ENCODE assay signal across 9 mouse cellular contexts in the genomic region with DNA sequence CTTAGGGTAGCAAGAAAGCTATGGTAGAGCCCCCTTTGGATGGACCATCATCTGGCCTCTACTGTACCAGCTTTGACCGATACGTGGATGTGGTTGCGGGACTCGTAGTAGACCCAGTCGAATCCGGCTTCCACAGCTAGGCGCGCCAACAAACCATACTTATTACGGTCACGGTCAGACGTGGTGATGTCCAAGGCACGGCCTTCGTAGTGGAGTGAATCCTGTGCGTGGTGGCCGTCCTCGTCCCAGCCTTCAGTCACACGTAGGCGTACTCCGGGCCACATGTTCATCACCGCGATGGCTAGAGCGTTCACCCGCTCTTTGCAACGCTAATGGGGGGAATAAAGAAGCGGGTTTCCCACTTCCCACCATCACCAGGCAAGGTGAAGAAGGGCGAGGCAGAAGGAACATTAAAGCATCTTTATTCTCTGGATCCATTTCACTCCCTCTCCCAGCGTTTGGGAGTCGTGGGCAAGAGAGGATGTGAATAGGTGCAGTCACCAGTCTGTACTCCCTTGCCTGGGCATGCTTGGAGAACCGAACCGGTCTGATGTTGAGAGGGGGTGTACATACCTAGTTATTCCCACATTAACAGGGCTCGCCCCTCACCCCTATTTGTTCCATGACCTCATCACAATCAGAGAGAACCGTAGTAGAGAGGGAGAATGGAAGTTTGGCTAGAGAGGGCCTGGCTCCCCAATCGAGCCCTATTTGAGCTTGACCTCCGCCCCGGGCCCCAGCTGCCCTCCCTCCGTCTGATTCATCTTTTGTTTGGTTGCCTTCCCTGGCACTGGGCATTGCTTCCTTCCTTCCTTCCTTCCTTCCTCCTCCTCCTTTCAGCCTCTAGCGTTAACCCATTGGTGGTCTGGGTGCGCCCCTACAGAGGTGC. TPM values are rescaled to one million over a fixed set of nuclear protein-coding genes. Genes with fewer than 3 reads are reported as not detected.
DNase-seq lines count a peak whose midpoint lies in the region; ATAC-seq and TF ChIP-seq lines count a peak whose summit lies in the region.
"Had no signal": no experiment of that assay in that cellular context is flagged by ENCODE, and none has a peak within 500 bp of the region (broad histone marks: within the 10 kb centered on the region; RNA-seq: fewer than 3 reads in every experiment).

No protein-coding gene starts in this region.

- no peaks in the 10 kb centered on the region for H3K36me3 ChIP-seq in hindbrain, embryonic 10.5 days
- no peaks in the 10 kb centered on the region for H3K36me3 ChIP-seq in lung, postnatal 0 days (ENCODE audit: insufficient read depth, low read length)

- no peak for TF ChIP-seq CTCF in lung, postnatal 0 days (IDR thresholded peaks at IDR 0.05)

- peak; percentile 59 for TF ChIP-seq EP300 in lung, postnatal 0 days (IDR thresholded peaks at IDR 0.05)

- no peaks in the 10 kb centered on the region for H3K9me3 ChIP-seq in hindbrain, embryonic 10.5 days
- H3K9me3 ChIP-seq in lung, postnatal 0 days (ENCODE audit: low read length), result no peaks in the 10 kb centered on the region

- peak overlapping the region; percentile 86 for H3K27ac ChIP-seq in hindbrain, embryonic 10.5 days
- peak overlapping the region; percentile 69; the same call in 1 of the 2 replicates for H3K27ac ChIP-seq in lung, postnatal 0 days (ENCODE audit: low read length)

- no peak overlapping the region for H3K9ac ChIP-seq in lung, postnatal 0 days (replicated peaks; ENCODE audit: low read depth)

- 2% methylated on average over 38 of the region's 38 CpGs for WGBS in hindbrain, embryonic 10.5 days
- 10% methylated on average over 38 of the region's 38 CpGs for WGBS in lung, postnatal 0 days

- intact Hi-C loops in left cerebral cortex, postnatal 14 days (cut with DNase I), result loop anchor here (5.0 kb wide), 1 partner anchor 32 kb away; no protein-coding TSS in a partner anchor

- H3K4me2 ChIP-seq in lung, postnatal 0 days (replicated peaks; ENCODE audit: low read depth, low read length), result peak overlapping the region; percentile 94

- peak; percentile 25 for DNase-seq in CD4-positive, CD25-positive, alpha-beta regulatory T cell, adult 2 months (ENCODE audit: low read depth, low spot score)
- peak; percentile 47 for DNase-seq in ZHBTc4 (ENCODE audit: low read depth, low spot score)
- DNase-seq in hindbrain, embryonic 10.5 days (ENCODE audit: low spot score), result peak; percentile 49
- DNase-seq in lung, postnatal 0 days (ENCODE audit: low spot score), result peak; percentile 32
- no peak for DNase-seq in layer of hippocampus, postnatal 25 days (ENCODE audit: extremely low spot score in 1 of 2, low spot score in 1 of 2)
- DNase-seq in frontal cortex, adult 2 months (ENCODE audit: extremely low spot score in 1 of 2, low spot score in 1 of 2), result no peak
- DNase-seq in left cerebral cortex, postnatal 14 days (ENCODE audit: low spot score in 2 of 2), result no peak

- ATAC-seq in CD4-positive, CD25-positive, alpha-beta regulatory T cell, adult 4 months, result no peak
- peak; percentile 63 for ATAC-seq in lung, postnatal 0 days

- peaks cover 97% of the 10 kb centered on the region for H3K27me3 ChIP-seq in hindbrain, embryonic 10.5 days (ENCODE audit: insufficient read depth, poor library complexity, severe bottlenecking)
- H3K27me3 ChIP-seq in lung, postnatal 0 days (replicated peaks; ENCODE audit: insufficient read depth, low read length), result peaks cover 40% of the 10 kb centered on the region

- peak overlapping the region; percentile 58 for H3K4me3 ChIP-seq in hindbrain, embryonic 10.5 days
- peak overlapping the region; percentile 50 for H3K4me3 ChIP-seq in lung, postnatal 0 days (ENCODE audit: low read depth, low read length)

- peaks cover 59% of the 10 kb centered on the region for H3K4me1 ChIP-seq in hindbrain, embryonic 10.5 days (replicated peaks)
- H3K4me1 ChIP-seq in lung, postnatal 0 days (ENCODE audit: insufficient read depth, low read depth, low read length), result peaks cover 28% of the 10 kb centered on the region

RNA-seq across cellular contexts. Expression of a gene that starts 0.7 kb away (rescaled TPM):
- polyA plus RNA-seq in CD4-positive, CD25-positive, alpha-beta regulatory T cell, adult 4 months (2017; shearing (Covaris generic)), result 10 to 100 TPM; 11.3 to 14.2 TPM
- polyA plus RNA-seq in hindbrain, embryonic 10.5 days (2016; fragmentation: Nextera tagmentation; extraction: Ambion mirVana), result 21.0 and 25.7 TPM in 2 replicates
- polyA plus RNA-seq in lung, postnatal 0 days (2015; fragmentation: Nextera tagmentation; extraction: Ambion mirVana), result 8.1 and 10.2 TPM in 2 replicates
- total RNA-seq in layer of hippocampus, postnatal 25 days (2021), result 1 to 10 TPM; 4.7 to 7.7 TPM
- 17.6 and 19.2 TPM in 2 replicates for polyA plus RNA-seq in frontal cortex, adult 2 months (2012; rRNA removed)
- total RNA-seq in left cerebral cortex, postnatal 14 days (2021), result 1 to 10 TPM; 8.6 to 9.3 TPM

RNA-seq across cellular contexts. Expression of a gene that starts 3.4 kb away (rescaled TPM):
- not detected for polyA plus RNA-seq in CD4-positive, CD25-positive, alpha-beta regulatory T cell, adult 4 months (2017; shearing (Covaris generic))
- polyA plus RNA-seq in hindbrain, embryonic 10.5 days (2016; fragmentation: Nextera tagmentation; extraction: Ambion mirVana), result 0.42 and 0.46 TPM in 2 replicates
- 5.1 and 6.6 TPM in 2 replicates for polyA plus RNA-seq in lung, postnatal 0 days (2015; fragmentation: Nextera tagmentation; extraction: Ambion mirVana)
- total RNA-seq in layer of hippocampus, postnatal 25 days (2021), result under 1 TPM; 0.17 to 0.19 TPM
- polyA plus RNA-seq in frontal cortex, adult 2 months (2012; rRNA removed), result 0.44 and 0.80 TPM in 2 replicates
- under 1 TPM; 0.15 to 0.24 TPM for total RNA-seq in left cerebral cortex, postnatal 14 days (2021)
- total RNA-seq: common myeloid progenitor, adult 5-6 weeks had no signal

RNA-seq across cellular contexts. Expression of a gene that starts 23.0 kb away (rescaled TPM):
- polyA plus RNA-seq in CD4-positive, CD25-positive, alpha-beta regulatory T cell, adult 4 months (2017; shearing (Covaris generic)), result 10 to 100 TPM; 23.3 to 61.6 TPM
- 22.3 and 25.5 TPM in 2 replicates for polyA plus RNA-seq in hindbrain, embryonic 10.5 days (2016; fragmentation: Nextera tagmentation; extraction: Ambion mirVana)
- 16.5 and 17.0 TPM in 2 replicates for polyA plus RNA-seq in lung, postnatal 0 days (2015; fragmentation: Nextera tagmentation; extraction: Ambion mirVana)
- total RNA-seq in layer of hippocampus, postnatal 25 days (2021), result 10 to 100 TPM; 11.5 to 17.9 TPM
- polyA plus RNA-seq in frontal cortex, adult 2 months (2012; rRNA removed), result 30.5 and 33.6 TPM in 2 replicates
- 10 to 100 TPM; 17.9 to 18.1 TPM for total RNA-seq in left cerebral cortex, postnatal 14 days (2021)

RNA-seq across cellular contexts. Expression of a gene that starts 24.0 kb away (rescaled TPM):
- 10 to 100 TPM; 30.9 to 38.6 TPM for polyA plus RNA-seq in CD4-positive, CD25-positive, alpha-beta regulatory T cell, adult 4 months (2017; shearing (Covaris generic))
- 10.2 and 11.2 TPM in 2 replicates for polyA plus RNA-seq in hindbrain, embryonic 10.5 days (2016; fragmentation: Nextera tagmentation; extraction: Ambion mirVana)
- polyA plus RNA-seq in lung, postnatal 0 days (2015; fragmentation: Nextera tagmentation; extraction: Ambion mirVana), result 8.7 and 11.1 TPM in 2 replicates
- total RNA-seq in layer of hippocampus, postnatal 25 days (2021), result 100 to 1,000 TPM in 1 of 2 experiments, 10 to 100 TPM in 1; 65.4 to 102 TPM
- 47.0 and 48.6 TPM in 2 replicates for polyA plus RNA-seq in frontal cortex, adult 2 months (2012; rRNA removed)
- 10 to 100 TPM; 73.2 to 75.3 TPM for total RNA-seq in left cerebral cortex, postnatal 14 days (2021)

RNA-seq across cellular contexts. Expression of a gene that starts 39.4 kb away (rescaled TPM):
- polyA plus RNA-seq in CD4-positive, CD25-positive, alpha-beta regulatory T cell, adult 4 months (2017; shearing (Covaris generic)), result 100 to 1,000 TPM; 419 to 534 TPM
- polyA plus RNA-seq in hindbrain, embryonic 10.5 days (2016; fragmentation: Nextera tagmentation; extraction: Ambion mirVana), result 2,254 and 2,463 TPM in 2 replicates
- 415 and 427 TPM in 2 replicates for polyA plus RNA-seq in lung, postnatal 0 days (2015; fragmentation: Nextera tagmentation; extraction: Ambion mirVana)
- total RNA-seq in layer of hippocampus, postnatal 25 days (2021), result 100 to 1,000 TPM; 478 to 525 TPM
- 1,157 and 1,186 TPM in 2 replicates for polyA plus RNA-seq in frontal cortex, adult 2 months (2012; rRNA removed)
- 100 to 1,000 TPM; 689 to 750 TPM for total RNA-seq in left cerebral cortex, postnatal 14 days (2021)

Comparison
In these comparisons a context has a peak if more than half of its experiments do, and no peak if none do; other contexts are left out.
1. DNase-seq: peak in CD4-positive, CD25-positive, alpha-beta regulatory T cell, adult 2 months (single experiment), ZHBTc4 (single experiment), hindbrain, embryonic 10.5 days (single experiment) and lung, postnatal 0 days (single experiment); none in layer of hippocampus, postnatal 25 days (0 of 2), frontal cortex, adult 2 months (0 of 2) and left cerebral cortex, postnatal 14 days (0 of 2).